Mouse (Mus musculus): ENCODE measurements around the gene Itga6. TPM values are rescaled to one million over a fixed set of nuclear protein-coding genes. Genes with fewer than 3 reads are reported as not detected.
A peak's percentile ranks its signal among the peaks of the same experiment; 100 is the strongest.

Gene Itga6
- total and polyA plus RNA-seq, 3 experiments = 0.38 to 2.6 (median 1.1) TPM

DNA sequence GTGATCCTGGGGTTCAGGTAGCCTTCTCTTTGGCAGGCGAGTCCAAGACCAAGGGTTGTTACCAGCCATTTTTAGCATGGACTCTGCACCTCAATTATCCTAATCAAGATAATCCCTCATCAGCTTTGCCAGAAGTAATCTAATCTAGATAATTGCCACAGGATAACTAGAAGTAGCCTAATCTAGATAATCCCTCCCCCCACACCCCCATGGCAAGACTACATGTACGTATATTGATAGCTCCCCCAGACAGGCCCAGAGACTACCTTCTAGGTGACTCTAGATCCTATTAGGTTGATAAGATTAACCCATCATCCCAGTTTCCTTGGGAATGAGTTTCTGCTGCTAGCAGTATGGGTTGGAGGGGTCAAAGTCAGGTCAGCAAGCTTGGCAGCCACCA, 146.1 kb downstream of the Itga6 start:
- H3K9me3 ChIP-seq (replicated peaks) = no peaks in the 10 kb centered on the region
- H3K4me3 ChIP-seq (ENCODE audit: low read depth, low read length) = no peak overlapping the region
- peaks cover 90% of the 10 kb centered on the region for H3K36me3 ChIP-seq (replicated peaks)
- H3K27me3 ChIP-seq (ENCODE audit: insufficient read depth, low read length) = no peaks in the 10 kb centered on the region
- peaks cover 2% of the 10 kb centered on the region; the same call in 1 of the 2 replicates for H3K4me1 ChIP-seq (ENCODE audit: insufficient read depth, low read depth, low read length)
- TF ChIP-seq TAL1 (conservative IDR thresholded peaks at IDR 0.05; ENCODE audit: low read depth, low read length) (no peak), CTCF (IDR thresholded peaks at IDR 0.05; ENCODE audit: low read depth, low read length) (no peak), POLR2AphosphoS5 (IDR thresholded peaks at IDR 0.05; ENCODE audit: insufficient replicate concordance, low read depth, low read length) (no peak), GATA1 (IDR thresholded peaks at IDR 0.05; ENCODE audit: borderline replicate concordance, low read length) (no peak), GATA2 (IDR thresholded peaks at IDR 0.05; ENCODE audit: borderline replicate concordance, low read depth, low read length) (no peak)
- no peak for ATAC-seq (ENCODE audit: extremely low read depth, insufficient number of reproducible peaks, low FRiP score, poor library complexity, severe bottlenecking)
- no peak for DNase-seq (ENCODE audit: low spot score)

DNA sequence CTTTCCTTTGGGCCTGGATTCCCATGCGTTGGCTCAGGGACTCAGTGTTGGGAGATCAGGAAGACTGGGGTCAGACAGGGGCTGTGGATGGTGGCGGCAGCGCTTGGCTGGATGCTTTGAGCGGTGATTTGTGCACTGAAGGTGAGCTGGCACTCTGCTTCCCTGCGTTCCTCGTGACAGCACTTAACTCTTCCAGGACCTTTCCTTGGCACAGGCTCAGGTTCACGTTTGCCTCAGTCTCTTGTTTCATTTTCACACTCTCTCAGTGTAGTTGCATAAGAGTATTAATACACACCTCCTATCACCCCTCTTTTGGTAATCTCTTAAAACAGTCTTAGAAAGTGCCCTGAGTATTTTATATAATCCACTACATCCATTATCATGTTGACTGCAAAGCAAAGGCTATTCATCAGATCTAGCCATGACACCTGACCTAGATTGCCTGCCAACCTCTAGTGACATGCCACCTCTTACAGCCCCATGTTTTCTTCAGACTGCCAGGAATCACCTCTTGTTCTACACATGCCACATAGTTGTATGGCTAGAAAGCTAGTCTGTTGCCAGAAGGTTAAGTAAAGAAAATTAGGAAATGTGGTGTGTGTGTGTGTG, 147.4 kb downstream of the Itga6 start:
- TF ChIP-seq CTCF (IDR thresholded peaks at IDR 0.05; ENCODE audit: low read depth, low read length) (no peak), GATA2 (IDR thresholded peaks at IDR 0.05; ENCODE audit: borderline replicate concordance, low read depth, low read length) (no peak), TAL1 (conservative IDR thresholded peaks at IDR 0.05; ENCODE audit: low read depth, low read length) (no peak), POLR2AphosphoS5 (IDR thresholded peaks at IDR 0.05; ENCODE audit: insufficient replicate concordance, low read depth, low read length) (no peak), GATA1 (IDR thresholded peaks at IDR 0.05; ENCODE audit: borderline replicate concordance, low read length) (no peak)
- DNase-seq (ENCODE audit: low spot score) = no peak
- peaks cover 91% of the 10 kb centered on the region for H3K36me3 ChIP-seq (replicated peaks)

DNA sequence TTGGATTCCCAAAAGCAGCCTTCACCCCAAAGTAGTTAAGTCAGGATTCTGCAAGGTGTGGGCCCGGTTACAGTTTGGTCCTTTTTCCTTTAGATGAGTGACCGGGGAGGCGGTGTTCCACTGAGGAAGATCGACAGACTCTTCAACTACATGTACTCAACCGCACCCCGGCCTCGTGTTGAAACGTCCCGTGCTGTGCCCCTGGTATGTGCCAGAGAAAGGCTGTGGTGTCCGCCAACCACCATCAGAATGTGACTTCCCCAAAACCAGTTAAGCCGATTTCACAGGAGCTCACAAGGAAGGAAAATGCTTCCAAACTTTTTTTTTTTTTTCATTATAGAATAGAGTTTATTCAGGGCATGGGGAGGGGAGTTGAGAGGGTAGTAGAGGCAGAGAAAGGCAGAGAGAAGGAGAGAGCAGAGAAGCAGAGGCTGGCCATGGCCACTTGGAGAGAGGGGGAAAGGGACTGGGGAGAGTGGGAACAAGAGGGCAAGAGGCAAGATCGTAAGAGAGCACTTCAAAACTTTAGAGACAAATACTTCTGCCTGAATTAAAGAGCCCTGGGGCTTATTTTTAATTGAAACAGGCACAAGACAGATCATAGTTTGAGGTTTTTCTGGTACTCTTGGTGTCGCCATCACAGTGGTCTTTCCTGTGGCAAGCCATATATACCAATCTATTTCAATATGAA, 150.3 kb downstream of the Itga6 start:
- ATAC-seq (ENCODE audit: extremely low read depth, insufficient number of reproducible peaks, low FRiP score, poor library complexity, severe bottlenecking) (no peak), DNase-seq (ENCODE audit: low spot score) (no peak)
- Histone ChIP-seq H3K4me1 (ENCODE audit: insufficient read depth, low read depth, low read length) (peaks cover 15% of the 10 kb centered on the region), H3K27me3 (ENCODE audit: insufficient read depth, low read length) (no peaks in the 10 kb centered on the region), H3K4me3 (ENCODE audit: low read depth, low read length) (no peak overlapping the region), H3K36me3 (replicated peaks) (peaks cover 89% of the 10 kb centered on the region), H3K9me3 (replicated peaks) (no peaks in the 10 kb centered on the region)
- TF ChIP-seq POLR2AphosphoS5 (IDR thresholded peaks at IDR 0.05; ENCODE audit: insufficient replicate concordance, low read depth, low read length) (no peak), CTCF (IDR thresholded peaks at IDR 0.05; ENCODE audit: low read depth, low read length) (no peak), GATA2 (IDR thresholded peaks at IDR 0.05; ENCODE audit: borderline replicate concordance, low read depth, low read length) (no peak), TAL1 (conservative IDR thresholded peaks at IDR 0.05; ENCODE audit: low read depth, low read length) (no peak), GATA1 (IDR thresholded peaks at IDR 0.05; ENCODE audit: borderline replicate concordance, low read length) (no peak)

More for the DNA sequence above, 147.4 kb downstream of the Itga6 start:
- ATAC-seq (ENCODE audit: extremely low read depth, insufficient number of reproducible peaks, low FRiP score, poor library complexity, severe bottlenecking) = no peak
- peaks cover 15% of the 10 kb centered on the region for H3K4me1 ChIP-seq (ENCODE audit: insufficient read depth, low read depth, low read length)
- H3K4me3 ChIP-seq (ENCODE audit: low read depth, low read length) = no peak overlapping the region
- H3K9me3 ChIP-seq (replicated peaks) = no peaks in the 10 kb centered on the region
- no peaks in the 10 kb centered on the region for H3K27me3 ChIP-seq (ENCODE audit: insufficient read depth, low read length)

DNA sequence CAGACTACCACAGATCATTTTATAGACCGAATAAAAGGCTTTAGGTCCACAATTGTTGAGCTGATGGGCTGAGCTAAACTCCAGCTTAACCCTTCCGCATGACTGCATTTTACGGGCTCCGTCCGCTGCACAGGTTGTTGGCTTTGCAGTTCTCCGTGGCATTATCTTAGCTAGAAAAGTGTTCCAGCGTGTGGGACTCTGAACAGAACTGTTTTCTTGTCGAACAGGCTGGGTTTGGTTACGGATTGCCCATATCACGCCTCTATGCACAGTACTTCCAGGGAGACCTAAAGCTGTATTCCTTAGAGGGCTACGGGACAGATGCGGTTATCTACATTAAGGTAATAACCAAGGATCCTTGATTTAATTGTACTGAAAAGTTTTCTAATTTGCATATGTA, 152.0 kb downstream of the Itga6 start:
- H3K4me3 ChIP-seq (ENCODE audit: low read depth, low read length) = no peak overlapping the region; the same call in 1 of the 2 replicates
- TF ChIP-seq TAL1 (conservative IDR thresholded peaks at IDR 0.05; ENCODE audit: low read depth, low read length) = no peak
- no peak for TF ChIP-seq POLR2AphosphoS5 (IDR thresholded peaks at IDR 0.05; ENCODE audit: insufficient replicate concordance, low read depth, low read length)
- no peak for TF ChIP-seq GATA1 (IDR thresholded peaks at IDR 0.05; ENCODE audit: borderline replicate concordance, low read length)
- no peak for TF ChIP-seq GATA2 (IDR thresholded peaks at IDR 0.05; ENCODE audit: borderline replicate concordance, low read depth, low read length)
- no peak for TF ChIP-seq CTCF (IDR thresholded peaks at IDR 0.05; ENCODE audit: low read depth, low read length)
- DNase-seq (ENCODE audit: low spot score) = peak; percentile 10
- H3K9me3 ChIP-seq (replicated peaks) = no peaks in the 10 kb centered on the region
- ATAC-seq (ENCODE audit: extremely low read depth, insufficient number of reproducible peaks, low FRiP score, poor library complexity, severe bottlenecking) = peak; percentile 49; the same call in 1 of the 2 replicates
- peaks cover 86% of the 10 kb centered on the region for H3K36me3 ChIP-seq (replicated peaks)
- H3K4me1 ChIP-seq (ENCODE audit: insufficient read depth, low read depth, low read length) = peaks cover 15% of the 10 kb centered on the region
- no peaks in the 10 kb centered on the region for H3K27me3 ChIP-seq (ENCODE audit: insufficient read depth, low read length)

DNA sequence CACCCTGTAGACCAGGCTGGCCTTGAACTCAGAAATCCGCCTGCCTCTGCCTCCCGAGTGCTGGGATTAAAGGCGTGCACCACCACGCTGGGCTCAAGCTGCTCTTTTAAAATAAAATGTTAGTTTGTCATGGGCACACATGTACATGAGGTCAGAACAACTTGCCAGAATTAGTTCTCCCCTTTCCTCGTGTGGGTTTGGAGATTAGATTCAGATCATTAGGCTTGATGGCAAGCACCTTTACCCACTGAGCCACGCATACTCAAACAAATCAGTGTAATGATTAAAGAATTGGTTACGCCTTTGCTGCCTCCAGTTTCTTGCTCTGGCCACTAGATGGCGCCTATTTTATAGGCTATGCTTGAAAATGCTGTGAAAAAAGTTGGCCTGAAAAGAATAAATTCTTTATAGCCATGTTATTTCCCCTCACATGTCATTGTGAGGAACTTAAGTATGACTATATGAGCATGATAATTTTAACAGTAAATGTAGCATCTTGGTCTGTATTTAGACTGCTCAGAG, 153.0 kb downstream of the Itga6 start:
- Histone ChIP-seq H3K9me3 (replicated peaks) (no peaks in the 10 kb centered on the region), H3K4me3 (ENCODE audit: low read depth, low read length) (no peak overlapping the region), H3K4me1 (ENCODE audit: insufficient read depth, low read depth, low read length) (peaks cover 15% of the 10 kb centered on the region), H3K36me3 (replicated peaks) (peaks cover 82% of the 10 kb centered on the region), H3K27me3 (ENCODE audit: insufficient read depth, low read length) (no peaks in the 10 kb centered on the region)
- TF ChIP-seq CTCF (IDR thresholded peaks at IDR 0.05; ENCODE audit: low read depth, low read length) (peak; percentile 43; the same call in 1 of the 2 replicates), GATA2 (IDR thresholded peaks at IDR 0.05; ENCODE audit: borderline replicate concordance, low read depth, low read length) (no peak)
- DNase-seq (ENCODE audit: low spot score) (no peak), ATAC-seq (ENCODE audit: extremely low read depth, insufficient number of reproducible peaks, low FRiP score, poor library complexity, severe bottlenecking) (no peak)

DNA sequence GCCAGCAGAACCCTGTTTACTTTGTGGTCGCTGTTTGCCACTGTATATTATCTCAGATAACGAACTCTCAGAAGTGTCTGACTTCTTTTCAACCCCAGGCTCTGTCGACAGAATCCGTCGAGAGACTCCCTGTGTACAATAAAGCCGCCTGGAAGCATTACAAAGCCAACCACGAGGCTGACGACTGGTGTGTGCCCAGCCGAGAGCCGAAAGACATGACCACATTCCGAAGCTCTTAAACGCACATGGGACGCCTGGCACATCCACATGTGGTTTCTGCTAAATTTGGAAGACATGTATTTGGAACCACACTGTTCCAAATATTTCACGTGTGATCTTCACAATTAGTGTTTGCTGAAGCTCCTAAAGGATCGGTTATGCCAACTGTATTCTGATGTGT, 154.5 kb downstream of the Itga6 start:
- peaks cover 15% of the 10 kb centered on the region for H3K4me1 ChIP-seq (ENCODE audit: insufficient read depth, low read depth, low read length)
- DNase-seq (ENCODE audit: low spot score) = no peak
- peaks cover 71% of the 10 kb centered on the region for H3K36me3 ChIP-seq (replicated peaks)
- H3K27me3 ChIP-seq (ENCODE audit: insufficient read depth, low read length) = no peaks in the 10 kb centered on the region
- no peak overlapping the region for H3K4me3 ChIP-seq (ENCODE audit: low read depth, low read length)
- H3K9me3 ChIP-seq (replicated peaks) = no peaks in the 10 kb centered on the region
- TF ChIP-seq TAL1 (conservative IDR thresholded peaks at IDR 0.05; ENCODE audit: low read depth, low read length) (no peak), GATA2 (IDR thresholded peaks at IDR 0.05; ENCODE audit: borderline replicate concordance, low read depth, low read length) (no peak), CTCF (IDR thresholded peaks at IDR 0.05; ENCODE audit: low read depth, low read length) (no peak), GATA1 (IDR thresholded peaks at IDR 0.05; ENCODE audit: borderline replicate concordance, low read length) (no peak), POLR2AphosphoS5 (IDR thresholded peaks at IDR 0.05; ENCODE audit: insufficient replicate concordance, low read depth, low read length) (no peak)
- no peak for ATAC-seq (ENCODE audit: extremely low read depth, insufficient number of reproducible peaks, low FRiP score, poor library complexity, severe bottlenecking)
